Mouse (Mus musculus) intestine, embryonic 15.5 days (tissue): ENCODE measurements around the gene Ldb2. TPM values are rescaled to one million over a fixed set of nuclear protein-coding genes. Genes with fewer than 3 reads are reported as not detected.

ENCODE experiments used
- ATAC-seq: fragments of 200-750 bp; cut with Nextera tagmentation; 2 replicates; pipeline ENCODE4 v1.8.0; 2017; ENCODE audit warnings: moderate TSS enrichment, moderate library complexity
- H3K27ac ChIP-seq: fragments of 300-500 bp; sonication (generic); 2 replicates; pipeline ENCODE4 v1.5.1; 2015; ENCODE audit warnings: mild to moderate bottlenecking, inconsistent platforms
- H3K27me3 ChIP-seq: fragments of 300-500 bp; sonication (generic); replicated peaks from 2 replicates; pipeline ENCODE4 v1.6.1; 2015; ENCODE audit warnings: inconsistent platforms
- H3K36me3 ChIP-seq: fragments of 300-500 bp; sonication (generic); 2 replicates; pipeline ENCODE4 v1.6.1; 2015; ENCODE audit warnings: inconsistent platforms
- H3K4me1 ChIP-seq: fragments of 300-500 bp; sonication (generic); replicated peaks from 2 replicates; pipeline ENCODE4 v1.6.1; 2015; ENCODE audit warnings: inconsistent platforms
- H3K4me2 ChIP-seq: fragments of 300-500 bp; sonication (generic); replicated peaks from 2 replicates; pipeline ENCODE4 v1.6.1; 2015; ENCODE audit warnings: mild to moderate bottlenecking, inconsistent platforms
- H3K4me3 ChIP-seq: fragments of 300-500 bp; sonication (generic); replicated peaks from 2 replicates; pipeline ENCODE4 v1.5.1; 2015; ENCODE audit warnings: inconsistent platforms
- H3K9ac ChIP-seq: fragments of 300-500 bp; sonication (generic); 2 replicates; pipeline ENCODE4 v1.6.1; 2015; ENCODE audit warnings: inconsistent platforms
- H3K9me3 ChIP-seq: fragments of 300-500 bp; sonication (generic); 2 replicates; pipeline ENCODE4 v1.6.1; 2016; ENCODE audit warnings: inconsistent platforms
- WGBS: fragments of 180-500 bp; shearing (Covaris S2); methylation state at CpG from one replicate; pipeline ENCODE4 v1.1.7; 2015; 5-methylcytosine and 5-hydroxymethylcytosine counted together
- polyA plus RNA-seq: library from polyadenylated mRNA; unstranded; fragments of >200 nt; fragmentation: Nextera tagmentation; extraction: Ambion mirVana; gene quantifications from 2 replicates; pipeline ENCODE4 v1.2.1, GENCODE M21; 2015

Gene Ldb2
- polyA plus RNA-seq, 1 experiment from 2014 or later = 39.0 TPM

DNA sequence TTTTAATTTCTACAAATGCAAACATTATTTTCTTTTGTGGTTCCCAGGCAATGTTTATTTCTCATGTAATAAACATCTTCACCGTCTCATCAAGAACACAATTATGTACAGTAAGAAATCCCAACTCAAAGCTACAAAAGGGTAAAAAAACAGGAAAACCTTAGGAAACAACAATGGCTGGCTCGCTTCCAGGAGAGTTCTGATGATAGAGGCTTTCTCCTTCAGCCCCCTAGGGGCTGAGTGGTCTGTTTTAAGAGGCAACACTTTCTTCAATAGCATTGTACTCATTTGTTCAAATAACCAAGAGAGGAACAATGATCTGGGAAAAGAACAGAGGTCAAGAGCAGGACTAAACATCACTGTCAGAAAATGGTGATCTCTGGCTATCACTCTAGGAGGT is 173.4 kb downstream of the Ldb2 start:
- H3K27ac ChIP-seq = no peak overlapping the region
- no peak for ATAC-seq
- H3K27me3 ChIP-seq = no peaks in the 10 kb centered on the region
- H3K9me3 ChIP-seq = no peaks in the 10 kb centered on the region
- H3K4me3 ChIP-seq = no peak overlapping the region
- WGBS = 71% methylated on average over 2 of the region's 2 CpGs
- H3K36me3 ChIP-seq = no peaks in the 10 kb centered on the region
- H3K4me2 ChIP-seq = no peak overlapping the region
- no peaks in the 10 kb centered on the region for H3K4me1 ChIP-seq
- no peak overlapping the region for H3K9ac ChIP-seq

DNA sequence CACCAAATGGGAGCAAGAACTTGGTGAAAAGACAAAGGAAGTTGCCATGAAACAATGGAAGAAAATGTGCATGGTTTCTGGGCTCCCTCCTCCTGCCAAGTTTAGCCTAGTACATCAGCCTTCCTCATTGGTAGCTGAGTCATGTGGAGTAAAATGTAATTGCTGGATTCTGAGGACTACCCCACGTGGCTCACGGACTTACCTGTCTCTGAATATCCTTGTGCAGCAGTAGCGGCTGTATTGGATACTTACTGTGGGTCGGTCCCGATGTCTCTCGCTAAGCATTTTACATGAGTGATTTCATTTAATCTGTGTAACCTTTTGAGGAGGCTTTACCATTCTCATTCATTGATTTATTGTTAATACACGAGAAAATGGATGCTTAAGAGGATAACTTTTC is 183.8 kb downstream of the Ldb2 start:
- ATAC-seq = no peak
- Histone ChIP-seq H3K9me3 (no peaks in the 10 kb centered on the region), H3K36me3 (no peaks in the 10 kb centered on the region), H3K4me2 (no peak overlapping the region), H3K4me3 (no peak overlapping the region), H3K27me3 (no peaks in the 10 kb centered on the region), H3K27ac (no peak overlapping the region), H3K4me1 (no peaks in the 10 kb centered on the region), H3K9ac (no peak overlapping the region)
- WGBS = 91% methylated on average over 7 of the region's 7 CpGs

- Histone ChIP-seq H3K4me3 (no peak overlapping the region), H3K27me3 (no peaks in the 10 kb centered on the region), H3K4me1 (no peaks in the 10 kb centered on the region), H3K4me2 (no peak overlapping the region), H3K27ac (no peak overlapping the region), H3K36me3 (no peaks in the 10 kb centered on the region), H3K9me3 (no peaks in the 10 kb centered on the region), H3K9ac (no peak overlapping the region)
- ATAC-seq = no peak
- 64% methylated on average over 2 of the region's 2 CpGs for WGBS
Observed at GRCm38 (mm10) chr5:44608901-44609300, 190.6 kb downstream of the Ldb2 start.

DNA sequence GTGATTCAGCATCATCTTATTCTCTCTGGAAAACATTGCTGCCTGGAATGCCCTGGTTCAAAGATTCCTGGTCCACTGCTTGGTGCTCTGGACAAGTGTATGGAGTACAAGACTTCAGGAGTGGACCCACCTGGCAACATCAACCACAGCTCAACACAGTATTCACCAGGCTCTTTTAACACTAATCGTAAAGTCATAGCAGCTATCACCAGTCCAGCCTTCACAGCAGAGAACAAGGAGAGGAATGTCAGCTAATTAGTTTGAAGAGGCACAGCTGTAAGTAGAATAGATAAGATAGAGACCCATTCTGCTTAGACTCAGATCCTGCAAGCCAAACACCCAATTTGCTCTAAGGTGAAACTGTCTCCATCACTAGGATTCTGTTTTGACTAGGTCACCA is 198.1 kb downstream of the Ldb2 start:
- H3K9ac ChIP-seq = no peak overlapping the region
- H3K27ac ChIP-seq = no peak overlapping the region
- H3K9me3 ChIP-seq = no peaks in the 10 kb centered on the region
- no peak for ATAC-seq
- H3K4me2 ChIP-seq = no peak overlapping the region
- H3K27me3 ChIP-seq = no peaks in the 10 kb centered on the region
- no peak overlapping the region for H3K4me3 ChIP-seq
- no peaks in the 10 kb centered on the region for H3K4me1 ChIP-seq
- WGBS = 42% methylated on average over 1 of the region's 1 CpGs
- H3K36me3 ChIP-seq = no peaks in the 10 kb centered on the region

- Histone ChIP-seq H3K27me3 (no peaks in the 10 kb centered on the region), H3K27ac (peak overlapping the region; percentile 78), H3K4me2 (peak overlapping the region; percentile 22; the same call in 1 of the 2 replicates), H3K4me1 (peaks cover 15% of the 10 kb centered on the region; the same call in 1 of the 2 replicates), H3K36me3 (no peaks in the 10 kb centered on the region), H3K9me3 (no peaks in the 10 kb centered on the region), H3K9ac (no peak overlapping the region), H3K4me3 (no peak overlapping the region)
- peak; percentile 43; the same call in 1 of the 2 replicates for ATAC-seq
- 40% methylated on average over 15 of the region's 15 CpGs for WGBS
Observed at GRCm38 (mm10) chr5:44593522-44594218, 205.8 kb downstream of the Ldb2 start.

DNA sequence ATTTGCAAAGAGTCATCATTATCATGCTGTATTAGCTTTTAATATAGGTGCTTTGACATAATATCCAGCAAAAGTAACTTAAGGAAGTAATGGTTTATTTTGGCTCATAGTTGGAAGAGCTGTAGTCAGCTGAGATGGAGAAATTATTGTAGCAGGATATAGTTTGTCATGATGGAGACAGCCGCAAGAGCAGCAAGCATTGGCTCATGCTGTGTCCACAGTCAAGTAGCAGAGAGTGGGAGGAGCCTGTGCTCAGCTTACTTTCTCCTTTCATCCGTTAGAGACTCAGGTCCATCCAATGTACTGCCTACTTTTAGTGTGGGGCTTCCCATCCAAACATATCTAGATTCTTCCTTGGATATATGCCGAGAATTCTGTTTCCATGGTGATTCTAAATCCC is 208.7 kb downstream of the Ldb2 start:
- Histone ChIP-seq H3K9ac (no peak overlapping the region), H3K9me3 (no peaks in the 10 kb centered on the region), H3K27ac (no peak overlapping the region), H3K4me2 (no peak overlapping the region), H3K4me1 (peaks cover 15% of the 10 kb centered on the region; the same call in 1 of the 2 replicates), H3K4me3 (no peak overlapping the region), H3K36me3 (no peaks in the 10 kb centered on the region), H3K27me3 (no peaks in the 10 kb centered on the region)
- no peak for ATAC-seq
- 73% methylated on average over 3 of the region's 3 CpGs for WGBS

DNA sequence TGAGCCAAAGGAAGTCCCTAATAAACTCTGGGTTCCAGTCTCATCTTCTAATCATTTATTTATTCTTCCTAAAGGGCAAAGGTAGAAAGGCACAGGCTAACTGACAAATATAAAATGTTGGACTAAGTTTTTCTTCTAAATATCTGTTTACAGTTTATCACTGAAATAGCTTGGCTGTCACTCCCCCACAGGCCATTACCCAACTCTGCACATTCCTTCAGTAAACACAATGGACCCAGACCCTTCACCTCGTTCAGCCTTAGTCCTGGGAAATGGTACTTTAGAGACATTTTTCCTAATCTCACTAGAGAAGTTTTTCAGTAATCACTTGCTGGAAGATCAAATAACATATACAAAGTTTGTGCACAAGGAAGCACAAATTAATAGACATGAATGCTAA is 210.2 kb downstream of the Ldb2 start:
- no peaks in the 10 kb centered on the region for H3K9me3 ChIP-seq
- no peak overlapping the region for H3K4me2 ChIP-seq
- no peaks in the 10 kb centered on the region for H3K27me3 ChIP-seq
- peaks cover 13% of the 10 kb centered on the region; the same call in 1 of the 2 replicates for H3K4me1 ChIP-seq
- no peak overlapping the region for H3K4me3 ChIP-seq
- no peak for ATAC-seq
- WGBS = 20% methylated on average over 1 of the region's 1 CpGs
- no peak overlapping the region for H3K27ac ChIP-seq
- no peaks in the 10 kb centered on the region for H3K36me3 ChIP-seq
- no peak overlapping the region for H3K9ac ChIP-seq

DNA sequence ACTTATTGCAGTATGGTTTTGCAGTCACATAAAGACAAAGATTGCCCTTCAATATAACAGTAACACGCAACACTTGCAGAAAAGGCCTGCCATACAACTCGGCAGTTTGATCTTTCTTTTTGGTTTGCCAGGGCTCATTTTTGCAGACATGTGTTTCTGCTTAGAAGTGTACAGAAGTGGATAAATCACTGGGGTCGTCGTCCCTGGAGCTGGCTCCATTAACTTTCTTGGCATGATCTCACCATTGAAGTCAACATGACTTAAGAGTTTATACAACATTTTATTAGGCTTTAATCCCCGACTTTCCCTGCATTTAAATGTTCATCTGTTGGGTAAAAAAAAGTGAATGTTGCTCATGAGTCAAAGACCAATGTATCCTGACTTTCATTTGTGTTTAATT is 212.9 kb downstream of the Ldb2 start:
- Histone ChIP-seq H3K4me2 (no peak overlapping the region), H3K27me3 (no peaks in the 10 kb centered on the region), H3K36me3 (no peaks in the 10 kb centered on the region), H3K9me3 (no peaks in the 10 kb centered on the region), H3K4me1 (peaks cover 4% of the 10 kb centered on the region; the same call in 1 of the 2 replicates), H3K9ac (no peak overlapping the region), H3K4me3 (no peak overlapping the region), H3K27ac (no peak overlapping the region; the same call in 1 of the 2 replicates)
- no peak; the same call in 1 of the 2 replicates for ATAC-seq
- WGBS = 35% methylated on average over 5 of the region's 5 CpGs

- Histone ChIP-seq H3K4me3 (no peak overlapping the region), H3K27me3 (no peaks in the 10 kb centered on the region), H3K9me3 (no peaks in the 10 kb centered on the region), H3K4me2 (no peak overlapping the region), H3K4me1 (0 out of 2 replicates have a peak, but pooled peaks cover 2% of the 10 kb centered on the region), H3K36me3 (no peaks in the 10 kb centered on the region), H3K27ac (no peak overlapping the region), H3K9ac (no peak overlapping the region)
- ATAC-seq = no peak
- 56% methylated on average over 10 of the region's 10 CpGs for WGBS
Observed at GRCm38 (mm10) chr5:44579899-44580459, 219.5 kb downstream of the Ldb2 start.

DNA sequence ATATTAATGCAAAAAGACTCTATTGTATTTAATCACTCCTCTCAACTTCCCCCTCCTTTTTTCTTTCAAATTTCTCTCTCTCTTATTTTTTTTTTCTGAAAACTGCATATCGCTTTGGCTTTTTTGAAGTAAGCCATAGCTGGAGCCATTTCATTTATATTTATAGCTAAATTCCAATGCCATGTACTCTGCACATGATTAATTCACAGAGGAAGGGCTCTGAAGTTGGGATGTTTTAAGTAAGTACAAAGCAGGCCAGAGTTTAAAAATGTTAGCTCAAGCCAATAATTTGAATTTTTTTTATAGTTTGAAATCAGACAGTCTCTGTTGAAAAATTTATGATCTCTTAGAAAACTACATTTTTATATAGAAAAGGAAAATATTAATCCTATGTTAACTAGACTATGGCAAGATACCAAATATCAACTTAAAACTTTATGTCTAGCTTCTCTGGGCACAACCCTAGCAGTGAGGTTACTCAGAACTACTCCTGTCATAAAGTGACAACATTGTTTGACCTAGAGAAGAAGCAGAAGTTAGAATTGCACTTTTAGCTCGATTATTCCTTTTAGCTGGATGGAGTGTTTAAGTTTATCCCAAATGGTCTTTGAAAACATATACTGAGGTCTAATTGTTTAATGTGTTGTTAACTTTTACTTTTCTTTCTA is 222.7 kb downstream of the Ldb2 start:
- Histone ChIP-seq H3K36me3 (no peaks in the 10 kb centered on the region), H3K27me3 (no peaks in the 10 kb centered on the region), H3K4me2 (no peak overlapping the region), H3K9me3 (no peaks in the 10 kb centered on the region), H3K27ac (no peak overlapping the region), H3K9ac (no peak overlapping the region), H3K4me3 (no peak overlapping the region), H3K4me1 (0 out of 2 replicates have a peak, but pooled peaks cover 2% of the 10 kb centered on the region)
- peak; percentile 53; the same call in 1 of the 2 replicates for ATAC-seq
- 43% methylated on average over 2 of the region's 2 CpGs for WGBS

GRCm38 (mm10) chr5:44574681-44575080 is 224.8 kb downstream of the Ldb2 start:
- Histone ChIP-seq H3K9me3 (no peaks in the 10 kb centered on the region), H3K4me1 (no peaks in the 10 kb centered on the region), H3K4me2 (no peak overlapping the region), H3K27ac (no peak overlapping the region), H3K4me3 (no peak overlapping the region), H3K27me3 (no peaks in the 10 kb centered on the region), H3K9ac (no peak overlapping the region), H3K36me3 (no peaks in the 10 kb centered on the region)
- WGBS = 93% methylated on average over 1 of the region's 1 CpGs
- no peak for ATAC-seq

DNA sequence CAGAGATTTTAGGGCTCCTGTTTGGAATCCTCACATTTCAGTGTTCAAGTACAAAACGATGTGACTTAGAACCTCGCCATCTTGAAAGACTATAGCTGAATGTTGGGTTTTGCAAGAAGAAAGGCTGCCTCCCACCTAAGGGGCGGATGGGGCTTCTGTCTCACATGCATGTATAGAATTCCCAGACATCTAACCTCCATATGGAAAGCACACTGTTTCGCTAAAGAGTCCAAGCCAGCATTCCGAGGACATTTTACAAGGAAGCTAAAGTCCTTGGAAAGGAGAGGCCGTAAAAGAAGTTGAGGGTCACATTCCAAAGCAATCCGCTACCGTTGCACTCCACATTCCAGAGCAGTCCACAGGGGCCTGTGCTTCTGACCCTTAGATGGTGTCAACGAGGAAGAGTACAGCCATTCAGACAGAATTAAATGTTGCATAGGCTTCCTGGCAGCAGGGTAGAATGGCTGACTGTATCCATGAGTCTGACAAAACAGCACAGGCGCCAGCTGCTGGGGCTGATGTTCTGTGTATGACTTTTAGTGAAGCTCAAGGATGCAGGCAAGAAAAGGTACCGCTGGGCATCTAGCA is 245.6 kb downstream of the Ldb2 start:
- no peak overlapping the region for H3K9ac ChIP-seq
- H3K36me3 ChIP-seq = no peaks in the 10 kb centered on the region
- H3K4me2 ChIP-seq = no peak overlapping the region
- no peak overlapping the region for H3K4me3 ChIP-seq
- no peaks in the 10 kb centered on the region for H3K4me1 ChIP-seq
- H3K9me3 ChIP-seq = no peaks in the 10 kb centered on the region
- ATAC-seq = no peak
- 69% methylated on average over 11 of the region's 11 CpGs for WGBS
- no peaks in the 10 kb centered on the region for H3K27me3 ChIP-seq
- no peak overlapping the region for H3K27ac ChIP-seq
